Mouse (Mus musculus) small intestine, adult 2 months (tissue): ENCODE results near the gene C2cd2l. TPM values are rescaled to one million over a fixed set of nuclear protein-coding genes. Genes with fewer than 3 reads are reported as not detected.

Source experiments
- H3K27ac ChIP-seq: fragments of 200-500 bp; 2 replicates; pipeline ENCODE4 v1.5.1; 2012; ENCODE audit warnings: low read depth, low read length, control low read depth, inconsistent platforms; ENCODE audit not compliant: insufficient read depth
- H3K27me3 ChIP-seq: fragments of 200-500 bp; 2 replicates; pipeline ENCODE4 v1.6.1; 2012; ENCODE audit warnings: mild to moderate bottlenecking, moderate library complexity, low read length, inconsistent platforms; ENCODE audit not compliant: control insufficient read depth, insufficient read depth
- H3K36me3 ChIP-seq: fragments of 200-500 bp; 2 replicates; pipeline ENCODE4 v1.6.1; 2012; ENCODE audit warnings: mild to moderate bottlenecking, low read length, control low read depth, inconsistent platforms; ENCODE audit not compliant: control insufficient read depth, insufficient read depth
- H3K4me1 ChIP-seq: fragments of 200-500 bp; 2 replicates; pipeline ENCODE4 v1.6.1; 2012; ENCODE audit warnings: low read length, inconsistent platforms, mixed read lengths; ENCODE audit not compliant: control insufficient read depth, insufficient read depth, insufficient read length
- H3K4me3 ChIP-seq: fragments of 200-500 bp; 2 replicates; pipeline ENCODE4 v1.5.1; 2012; ENCODE audit warnings: low read depth, mild to moderate bottlenecking, control low read depth, inconsistent platforms, low read length, moderate library complexity
- CTCF ChIP-seq: fragments of 200-500 bp; IDR thresholded peaks from 2 replicates; pipeline ENCODE4 v1.5.1; 2012; ENCODE audit warnings: low read depth, mild to moderate bottlenecking, control low read depth, inconsistent platforms, low read length, moderate library complexity, mixed read lengths; ENCODE audit not compliant: insufficient replicate concordance, insufficient read length; ENCODE audit errors: extremely low read depth
- POLR2A ChIP-seq: fragments of 200-500 bp; IDR thresholded peaks from 2 replicates; pipeline ENCODE4 v1.6.1; 2012; ENCODE audit warnings: low read depth, mild to moderate bottlenecking, control low read depth, inconsistent platforms, low read length, moderate library complexity
- WGBS: fragments of 180-500 bp; shearing (Covaris S2); methylation state at CpG from one replicate; pipeline ENCODE4 v1.1.7; 2018; 5-methylcytosine and 5-hydroxymethylcytosine counted together
- polyA plus RNA-seq: library from polyadenylated mRNA; depleted of rRNA; stranded (reverse); fragments of >200 nt; gene quantifications from 2 replicates; pipeline ENCODE4 v1.2.3, GENCODE M21; 2012; rRNA removed

Gene C2cd2l
- polyA plus RNA-seq, 1 experiment: 257 TPM

DNA sequence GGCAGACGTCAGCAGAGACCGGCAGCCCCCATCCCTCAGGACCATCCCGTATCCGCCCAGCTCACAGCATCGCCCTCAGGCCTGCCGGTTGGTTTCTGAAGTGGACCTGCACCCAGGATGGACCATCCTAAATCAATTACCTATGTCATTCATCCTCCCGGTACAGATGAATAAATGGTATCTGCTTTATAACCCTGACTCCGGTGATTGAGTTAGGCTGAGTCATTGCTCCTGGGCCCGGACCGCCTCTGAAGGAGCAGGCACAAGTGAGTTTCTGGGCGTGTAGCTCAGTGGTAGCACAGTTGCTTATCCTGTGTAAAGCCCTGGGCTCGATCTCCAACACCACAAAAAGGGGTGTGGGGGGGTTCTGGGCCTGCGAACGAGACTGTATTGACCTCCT is 58.7 kb downstream of the C2cd2l start:
- H3K36me3 ChIP-seq: peaks cover 7% of the 10 kb centered on the region; the same call in 1 of the 2 replicates
- TF ChIP-seq CTCF: no peak
- TF ChIP-seq POLR2A: no peak
- H3K4me1 ChIP-seq: no peaks in the 10 kb centered on the region
- H3K4me3 ChIP-seq: no peak overlapping the region
- H3K27me3 ChIP-seq: no peaks in the 10 kb centered on the region
- 69% methylated on average over 14 of the region's 14 CpGs for WGBS
- no peak overlapping the region for H3K27ac ChIP-seq

Other genes with a start within 250 kb of the C2cd2l start
- 0.04 TPM in 2 replicates for gene Mfrp, start 218.6 kb downstream of the C2cd2l start, polyA plus RNA-seq
- gene C1qtnf5, start 213.0 kb downstream of the C2cd2l start, polyA plus RNA-seq: 6.4 and 7.0 TPM in 2 replicates
- gene Gm49380, start 206.8 kb downstream of the C2cd2l start, polyA plus RNA-seq: not detected in 2 replicates
- gene Rnf26, start 206.8 kb downstream of the C2cd2l start, polyA plus RNA-seq: 16.9 and 26.4 TPM in 2 replicates
- 14.2 and 14.3 TPM in 2 replicates for gene Mcam, start 185.8 kb downstream of the C2cd2l start, polyA plus RNA-seq
- gene Cbl, start 86.2 kb downstream of the C2cd2l start, polyA plus RNA-seq: 2.9 and 6.9 TPM in 2 replicates
- not detected in 2 replicates for gene Ccdc153, start 79.6 kb downstream of the C2cd2l start, polyA plus RNA-seq
- 9.9 and 23.6 TPM in 2 replicates for gene Pdzd3, start 68.8 kb downstream of the C2cd2l start, polyA plus RNA-seq
- 3.1 and 7.5 TPM in 2 replicates for gene Nlrx1, start 51.7 kb downstream of the C2cd2l start, polyA plus RNA-seq
- gene Abcg4, start 31.7 kb downstream of the C2cd2l start, polyA plus RNA-seq: 1.3 and 2.0 TPM in 2 replicates
- gene Hinfp, start 14.6 kb downstream of the C2cd2l start, polyA plus RNA-seq: 20.6 and 20.8 TPM in 2 replicates
- 27.7 and 47.4 TPM in 2 replicates for gene Dpagt1, start 5.7 kb upstream of the C2cd2l start, polyA plus RNA-seq
- 180 and 255 TPM in 2 replicates for gene H2afx, start 14.4 kb upstream of the C2cd2l start, polyA plus RNA-seq
- gene Hmbs, start 23.9 kb upstream of the C2cd2l start, polyA plus RNA-seq: 37.0 and 44.0 TPM in 2 replicates
- gene Vps11, start 41.4 kb upstream of the C2cd2l start, polyA plus RNA-seq: 12.4 and 22.3 TPM in 2 replicates
- gene Hyou1, start 59.2 kb upstream of the C2cd2l start, polyA plus RNA-seq: 34.3 and 38.3 TPM in 2 replicates
- gene Slc37a4, start 76.6 kb upstream of the C2cd2l start, polyA plus RNA-seq: 27.1 and 54.9 TPM in 2 replicates
- gene Rps25, start 86.9 kb upstream of the C2cd2l start, polyA plus RNA-seq: 40.0 and 48.3 TPM in 2 replicates
- 20.0 and 36.5 TPM in 2 replicates for gene Trappc4, start 87.3 kb upstream of the C2cd2l start, polyA plus RNA-seq
- gene Ccdc84, start 98.3 kb upstream of the C2cd2l start, polyA plus RNA-seq: 17.8 and 21.3 TPM in 2 replicates
- not detected in 2 replicates for gene Foxr1, start 120.9 kb upstream of the C2cd2l start, polyA plus RNA-seq
- gene Upk2, start 134.7 kb upstream of the C2cd2l start, polyA plus RNA-seq: 1.4 TPM in 2 replicates
- 21.8 and 28.1 TPM in 2 replicates for gene Bcl9l, start 162.5 kb upstream of the C2cd2l start, polyA plus RNA-seq
- gene Cxcr5, start 241.6 kb upstream of the C2cd2l start, polyA plus RNA-seq: 2.0 and 5.7 TPM in 2 replicates